Mouse (Mus musculus) pancreas, adult 10 weeks (tissue): ENCODE measurements around the gene Cmpk2. TPM values are rescaled to one million over a fixed set of nuclear protein-coding genes. Genes with fewer than 3 reads are reported as not detected.

Source experiments
- polyA plus RNA-seq: library from polyadenylated mRNA; stranded (reverse); fragments of 350-450 nt; fragmentation: Illumina TruSeq; extraction: RNeasy Lipid Tissue Mini Kit (QIAGEN cat#74804); gene quantifications from one replicate; pipeline ENCODE4 v1.2.3, GENCODE M21; 2015; ENCODE audit warnings: low read depth, low replicate concordance; ENCODE audit not compliant: insufficient read depth

Gene Cmpk2
- polyA plus RNA-seq = 4.4 TPM

GRCm38 (mm10) chr12:26469098-26470041, at the start of gene Cmpk2:
Gene Cmpk2, plus strand, starts transcription at chr12:26469204.

GRCm38 (mm10) chr12:26456028-26456698, 12.8 kb upstream of the Cmpk2 start, which contains the start of gene Rsad2:
Gene Rsad2, minus strand, starts transcription at chr12:26456452.

Other genes with a start within 250 kb of the Cmpk2 start
- 5.2 TPM for gene Rnf144a, start 54.0 kb upstream of the Cmpk2 start, polyA plus RNA-seq
- 3.5 TPM for gene Rsad2, start 12.8 kb upstream of the Cmpk2 start, polyA plus RNA-seq